ENCODE assay signal across 8 mouse cellular contexts in the genomic region with DNA sequence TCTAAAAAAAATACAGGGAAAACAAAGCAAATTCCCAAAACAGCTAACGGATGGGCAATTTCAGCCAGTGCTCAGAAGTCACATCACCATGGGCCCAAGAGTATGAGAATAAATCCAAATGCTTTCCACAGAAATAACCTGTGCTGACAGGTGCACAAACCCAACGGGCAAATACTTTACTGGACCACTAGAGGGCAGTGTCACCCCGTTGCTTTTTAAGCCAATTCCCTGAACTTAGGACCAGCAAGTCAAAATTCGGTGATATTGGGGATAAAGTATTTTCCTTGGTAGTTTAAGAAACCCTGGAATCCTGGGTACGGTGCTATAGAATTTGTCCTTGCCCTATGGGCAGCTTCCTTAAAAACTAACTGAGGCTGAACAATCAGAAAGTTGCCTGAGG. TPM values are rescaled to one million over a fixed set of nuclear protein-coding genes. Genes with fewer than 3 reads are reported as not detected.
DNase-seq lines count a peak whose midpoint lies in the region; ATAC-seq and TF ChIP-seq lines count a peak whose summit lies in the region.

No protein-coding gene starts in this region.

- no peak for TF ChIP-seq POLR2A in heart, adult 2 months (IDR thresholded peaks at IDR 0.05; ENCODE audit: insufficient read depth, low read depth, low read length)

- H3K27me3 ChIP-seq in heart, adult 2 months (ENCODE audit: control insufficient read depth, insufficient read depth, low read length) = no peaks in the 10 kb centered on the region
- no peaks in the 10 kb centered on the region for H3K27me3 ChIP-seq in heart, embryonic 12.5 days (replicated peaks)
- H3K27me3 ChIP-seq in E14TG2a.4 (ENCODE audit: insufficient read depth, low read length) = no peaks in the 10 kb centered on the region

- 20% methylated on average over 5 of the region's 5 CpGs for WGBS in heart, adult 2 months
- WGBS in heart, embryonic 12.5 days = 19% methylated on average over 5 of the region's 5 CpGs

- H3K4me2 ChIP-seq in heart, embryonic 12.5 days = no peak overlapping the region

- H3K4me1 ChIP-seq in heart, adult 2 months (ENCODE audit: control insufficient read depth, insufficient read depth, low read length) = no peaks in the 10 kb centered on the region
- peaks cover 16% of the 10 kb centered on the region for H3K4me1 ChIP-seq in heart, embryonic 12.5 days (replicated peaks)
- H3K4me1 ChIP-seq in E14TG2a.4 (replicated peaks; ENCODE audit: low read depth, low read length) = 0 out of 2 replicates have a peak, but pooled peaks cover 3% of the 10 kb centered on the region

- no peak overlapping the region for H3K27ac ChIP-seq in heart, adult 2 months
- H3K27ac ChIP-seq in heart, embryonic 12.5 days (ENCODE audit: poor library complexity, severe bottlenecking) = no peak overlapping the region
- H3K27ac ChIP-seq in left cerebral cortex, adult 2 months = peak overlapping the region; percentile 16; the same call in 1 of the 2 replicates

- ATAC-seq in heart, embryonic 12.5 days (ENCODE audit: insufficient number of reproducible peaks, low FRiP score) = no peak
- ATAC-seq in monocyte, adult 5-6 weeks (replicated peaks; ENCODE audit: insufficient number of reproducible peaks, low FRiP score, low TSS enrichment, poor library complexity, severe bottlenecking) = peak; percentile 60; the same call in 1 of the 2 replicates

- TF ChIP-seq CTCF in heart, adult 2 months (IDR thresholded peaks at IDR 0.05) = no peak; the same call in none of the 2 replicates
- TF ChIP-seq CTCF in E14TG2a.4 (conservative IDR thresholded peaks at IDR 0.05; ENCODE audit: low read length) = peak; percentile 98
- peak; percentile 98 for TF ChIP-seq CTCF in left cerebral cortex, adult 2 months (IDR thresholded peaks at IDR 0.05)

- H3K36me3 ChIP-seq in heart, adult 2 months (ENCODE audit: control insufficient read depth, insufficient read depth, low read length) = no peaks in the 10 kb centered on the region
- peaks cover 18% of the 10 kb centered on the region for H3K36me3 ChIP-seq in heart, embryonic 12.5 days
- peaks cover 43% of the 10 kb centered on the region for H3K36me3 ChIP-seq in E14TG2a.4 (ENCODE audit: insufficient read depth, low read length)

- H3K9ac ChIP-seq in heart, adult 2 months (ENCODE audit: low read depth, low read length) = no peak overlapping the region
- H3K9ac ChIP-seq in heart, embryonic 12.5 days = no peak overlapping the region

- DNase-seq in heart, adult 2 months = peak; percentile 55 to 72
- peak; percentile 62 for DNase-seq in c-Kit-positive CD71-positive TER-119-positive erythroid progenitor cells, embryonic 14.5 days (ENCODE audit: low spot score)
- DNase-seq in gastrocnemius, postnatal 14 days = peak; percentile 47
- DNase-seq in left cerebral cortex, adult 2 months (ENCODE audit: extremely low spot score in 1 of 2, low spot score in 2 of 2) = peak; percentile 70 to 73
- DNase-seq in thymus, postnatal 0 days (ENCODE audit: low spot score) = peak; percentile 79

- no peak overlapping the region for H3K4me3 ChIP-seq in heart, adult 2 months
- no peak overlapping the region for H3K4me3 ChIP-seq in heart, embryonic 12.5 days
- H3K4me3 ChIP-seq in E14TG2a.4 (replicated peaks; ENCODE audit: low read length) = no peak overlapping the region
- no peak overlapping the region for H3K4me3 ChIP-seq in left cerebral cortex, adult 2 months

- peak; percentile 78 for TF ChIP-seq EP300 in heart, adult 2 months (IDR thresholded peaks at IDR 0.05; ENCODE audit: insufficient read depth, low read depth, low read length)

- H3K79me2 ChIP-seq in heart, adult 2 months (replicated peaks; ENCODE audit: control insufficient read depth, insufficient read depth, low read length) = no peaks in the 10 kb centered on the region

- H3K9me3 ChIP-seq in heart, embryonic 12.5 days (replicated peaks) = no peaks in the 10 kb centered on the region
- H3K9me3 ChIP-seq in E14TG2a.4 (ENCODE audit: low read length) = no peaks in the 10 kb centered on the region

- intact Hi-C loops in heart, adult 2 months (cut with DNase I) = loop anchor here (1.0 to 10.0 kb wide), 3 partner anchors 156 to 334 kb away; no protein-coding TSS in a partner anchor
- intact Hi-C loops in gastrocnemius, postnatal 14 days (cut with DNase I; ENCODE audit: low total_unique reads) = loop anchor here (2.0 kb wide), 1 partner anchor 184 kb away; no protein-coding TSS in a partner anchor
- intact Hi-C loops in left cerebral cortex, adult 2 months (cut with DNase I) = loop anchor here (1.0 to 10.0 kb wide), 4 partner anchors 154 to 402 kb away; a partner anchor contains a TSS

RNA-seq across cellular contexts. Expression of a gene that starts 29.3 kb away (rescaled TPM):
- total RNA-seq in heart, adult 2 months (2021) = 10 to 100 TPM; 80.3 to 93.9 TPM
- 59.7 and 80.8 TPM in 2 replicates for polyA plus RNA-seq in heart, adult 2 months (2012; rRNA removed)
- 40.1 and 42.0 TPM in 2 replicates for polyA plus RNA-seq in heart, embryonic 12.5 days (2016; fragmentation: Nextera tagmentation; extraction: Ambion mirVana)
- 10 to 100 TPM; 46.8 to 48.1 TPM for total RNA-seq in gastrocnemius, postnatal 14 days (2021)
- 10 to 100 TPM; 14.8 to 15.4 TPM for total RNA-seq in left cerebral cortex, adult 2 months (2021)
- 4.5 to 8.6 TPM (median 5.0 TPM) in 3 replicates for total RNA-seq in monocyte, adult 5-6 weeks (2017)
- polyA plus RNA-seq in thymus, postnatal 0 days (2015; fragmentation: Nextera tagmentation; extraction: Ambion mirVana) = 42.9 and 54.9 TPM in 2 replicates
